Mouse (Mus musculus) embryonic fibroblast, embryonic 13.5 days (primary cell): Measurements from ENCODE around the gene Gm21149. TPM values are rescaled to one million over a fixed set of nuclear protein-coding genes. Genes with fewer than 3 reads are reported as not detected.
"Not testable (repeated sequence)": the region's sequence is repeated elsewhere in the genome, so short reads cannot be mapped to it uniquely, and the experiment has no call there.

Experiments used
- H3K27ac ChIP-seq: 2 replicates; pipeline ENCODE4 v1.5.1; 2012; ENCODE audit warnings: low read length, control low read depth, inconsistent platforms; ENCODE audit not compliant: insufficient read depth
- H3K4me1 ChIP-seq: 2 replicates; pipeline ENCODE4 v1.6.1; 2011; ENCODE audit warnings: low read length; ENCODE audit not compliant: control insufficient read depth, insufficient read depth
- H3K4me3 ChIP-seq: 2 replicates; pipeline ENCODE4 v1.5.1; 2011; ENCODE audit warnings: mild to moderate bottlenecking, control low read depth, low read length; ENCODE audit not compliant: insufficient read depth
- CTCF ChIP-seq: IDR thresholded peaks from 2 replicates; pipeline ENCODE4 v1.5.1; 2011; ENCODE audit warnings: mild to moderate bottlenecking, control low read depth, low read length, moderate library complexity, borderline replicate concordance; ENCODE audit not compliant: insufficient read depth
- POLR2A ChIP-seq: IDR thresholded peaks from 2 replicates; pipeline ENCODE4 v1.6.1; 2011; ENCODE audit warnings: low read depth, mild to moderate bottlenecking, control low read depth, low read length, moderate library complexity
- polyA plus RNA-seq: library from polyadenylated mRNA; stranded (reverse); fragments of >200 nt; gene quantifications from 2 replicates; pipeline ENCODE4 v1.2.4, GENCODE M21; 2011; ENCODE audit warnings: low read depth; ENCODE audit not compliant: missing spikeins, insufficient read length

Gene Gm21149
- not detected in 2 replicates for polyA plus RNA-seq

- not testable (repeated sequence) for H3K4me1 ChIP-seq, H3K27ac ChIP-seq, H3K4me3 ChIP-seq
Measured at GRCm38 (mm10) chr5:15476423-15476822, at the start of gene Gm21149. Gene Gm21149, minus strand, starts transcription at chr5:15476523.

GRCm38 (mm10) chr5:15522470-15522869, 46.1 kb upstream of the Gm21149 start:
- not testable (repeated sequence) for H3K27ac ChIP-seq, H3K4me1 ChIP-seq, H3K4me3 ChIP-seq

GRCm38 (mm10) chr5:15522028-15522427, 45.7 kb upstream of the Gm21149 start:
- H3K4me3 ChIP-seq, H3K27ac ChIP-seq, H3K4me1 ChIP-seq: not testable (repeated sequence)

- not testable (repeated sequence) for H3K4me3 ChIP-seq, H3K4me1 ChIP-seq, H3K27ac ChIP-seq
Measured at GRCm38 (mm10) chr5:15520418-15520817, 44.1 kb upstream of the Gm21149 start.

- H3K27ac ChIP-seq, H3K4me3 ChIP-seq, H3K4me1 ChIP-seq: not testable (repeated sequence)
Measured at GRCm38 (mm10) chr5:15517150-15517549, 40.8 kb upstream of the Gm21149 start.

GRCm38 (mm10) chr5:15512236-15512635, 35.9 kb upstream of the Gm21149 start:
- H3K4me3 ChIP-seq, H3K4me1 ChIP-seq, H3K27ac ChIP-seq: not testable (repeated sequence)

- H3K27ac ChIP-seq, H3K4me3 ChIP-seq, H3K4me1 ChIP-seq: not testable (repeated sequence)
Measured at GRCm38 (mm10) chr5:15509911-15510310, 33.6 kb upstream of the Gm21149 start.

GRCm38 (mm10) chr5:15508460-15509451, 32.4 kb upstream of the Gm21149 start:
- H3K4me1 ChIP-seq, H3K27ac ChIP-seq, H3K4me3 ChIP-seq: not testable (repeated sequence)

GRCm38 (mm10) chr5:15507757-15508459, 31.6 kb upstream of the Gm21149 start:
- H3K27ac ChIP-seq, H3K4me3 ChIP-seq, H3K4me1 ChIP-seq: not testable (repeated sequence)

GRCm38 (mm10) chr5:15507309-15507619, 30.9 kb upstream of the Gm21149 start:
- TF ChIP-seq CTCF = no peak
- no peak for TF ChIP-seq POLR2A
- Histone ChIP-seq H3K27ac (no peak overlapping the region), H3K4me3 (no peak overlapping the region), H3K4me1 (no peaks in the 10 kb centered on the region)

GRCm38 (mm10) chr5:15506575-15507308, 30.4 kb upstream of the Gm21149 start:
- Histone ChIP-seq H3K4me3 (no peak overlapping the region), H3K4me1 (no peaks in the 10 kb centered on the region), H3K27ac (no peak overlapping the region)
- TF ChIP-seq CTCF = peak; percentile 69; the same call in 1 of the 2 replicates
- TF ChIP-seq POLR2A = no peak

GRCm38 (mm10) chr5:15498774-15499400, 22.6 kb upstream of the Gm21149 start:
- H3K27ac ChIP-seq, H3K4me3 ChIP-seq, H3K4me1 ChIP-seq: not testable (repeated sequence)

GRCm38 (mm10) chr5:15498350-15498749, 22.0 kb upstream of the Gm21149 start:
- not testable (repeated sequence) for H3K4me1 ChIP-seq, H3K4me3 ChIP-seq, H3K27ac ChIP-seq

- not testable (repeated sequence) for H3K4me3 ChIP-seq, H3K27ac ChIP-seq, H3K4me1 ChIP-seq
Measured at GRCm38 (mm10) chr5:15490934-15491333, 14.6 kb upstream of the Gm21149 start.
